Mouse (Mus musculus) liver, embryonic 15.5 days (tissue): ENCODE data around the gene Narf. TPM values are rescaled to one million over a fixed set of nuclear protein-coding genes. Genes with fewer than 3 reads are reported as not detected.

Source experiments
- ATAC-seq: fragments of 200-750 bp; cut with Nextera tagmentation; 2 replicates; pipeline ENCODE4 v1.8.0; 2017; ENCODE audit warnings: moderate number of reproducible peaks, mild to moderate bottlenecking, moderate library complexity; ENCODE audit not compliant: insufficient read depth
- H3K27ac ChIP-seq: fragments of 300-500 bp; sonication (generic); replicated peaks from 2 replicates; pipeline ENCODE4 v1.5.1; 2015; ENCODE audit warnings: mild to moderate bottlenecking, inconsistent platforms
- H3K27me3 ChIP-seq: fragments of 300-500 bp; sonication (generic); 2 replicates; pipeline ENCODE4 v1.6.1; 2015; ENCODE audit warnings: mild to moderate bottlenecking, inconsistent platforms
- H3K36me3 ChIP-seq: fragments of 300-500 bp; sonication (generic); replicated peaks from 2 replicates; pipeline ENCODE4 v1.6.1; 2015; ENCODE audit warnings: moderate library complexity, mild to moderate bottlenecking, inconsistent platforms
- H3K4me1 ChIP-seq: fragments of 300-500 bp; sonication (generic); replicated peaks from 2 replicates; pipeline ENCODE4 v1.6.1; 2015; ENCODE audit warnings: inconsistent platforms
- H3K4me2 ChIP-seq: fragments of 300-500 bp; sonication (generic); 2 replicates; pipeline ENCODE4 v1.6.1; 2015; ENCODE audit warnings: moderate library complexity, mild to moderate bottlenecking, inconsistent platforms
- H3K4me3 ChIP-seq: fragments of 300-500 bp; sonication (generic); replicated peaks from 2 replicates; pipeline ENCODE4 v1.5.1; 2015; ENCODE audit warnings: mild to moderate bottlenecking, inconsistent platforms
- H3K9ac ChIP-seq: fragments of 300-500 bp; sonication (generic); 2 replicates; pipeline ENCODE4 v1.6.1; 2015; ENCODE audit warnings: moderate library complexity, mild to moderate bottlenecking, inconsistent platforms
- H3K9me3 ChIP-seq: fragments of 300-500 bp; sonication (generic); replicated peaks from 2 replicates; pipeline ENCODE4 v1.6.1; 2016; ENCODE audit warnings: inconsistent platforms
- WGBS: fragments of 180-500 bp; shearing (Covaris S2); methylation state at CpG from one replicate; pipeline ENCODE4 v1.1.7; 2015; ENCODE audit warnings: mixed read lengths; ENCODE audit not compliant: insufficient replicate concordance; 5-methylcytosine and 5-hydroxymethylcytosine counted together
- polyA plus RNA-seq: library from polyadenylated mRNA; unstranded; fragments of >200 nt; fragmentation: Nextera tagmentation; extraction: Ambion mirVana; gene quantifications from 2 replicates; pipeline ENCODE4 v1.2.1, GENCODE M21; 2015

Narf gene
- 117 and 136 TPM in 2 replicates for polyA plus RNA-seq

DNA sequence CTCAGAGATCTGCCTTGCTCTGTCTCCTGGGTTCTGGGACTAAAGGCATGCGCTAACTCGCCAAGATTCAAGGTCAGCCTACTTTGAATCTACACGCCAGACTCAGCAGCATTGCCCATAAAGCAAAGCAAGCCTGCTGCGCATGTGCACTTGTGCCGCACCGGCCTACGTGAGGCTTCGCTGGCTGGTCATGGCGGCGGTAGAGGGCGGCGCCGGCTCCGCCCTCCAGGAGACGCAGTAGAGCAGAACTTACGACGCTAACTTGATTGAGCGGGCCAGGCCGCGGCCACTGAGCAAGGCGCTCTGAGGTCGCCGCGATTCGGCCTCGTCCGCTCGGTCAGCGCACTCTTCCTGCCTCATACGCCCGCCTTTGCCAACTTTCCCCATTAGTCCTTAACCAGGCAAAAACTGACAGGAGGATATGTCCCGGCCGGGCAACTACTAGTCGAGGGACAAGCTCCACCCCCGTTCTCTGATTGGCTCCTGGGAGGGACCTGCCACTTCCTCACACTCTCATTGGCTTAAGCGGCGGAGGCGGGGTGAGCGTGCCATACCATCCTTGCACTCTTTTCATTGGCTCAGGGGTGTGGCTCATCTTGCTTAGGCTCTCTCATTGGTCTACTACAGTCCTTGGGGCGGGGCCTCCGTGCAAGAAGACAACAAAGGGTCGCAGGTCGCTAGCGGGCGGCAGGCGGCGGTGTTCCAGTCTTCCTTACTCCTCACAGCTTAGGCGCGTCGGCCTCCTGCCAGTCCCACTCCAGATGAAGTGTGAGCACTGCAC, at the start of gene Narf:
Narf (plus strand) TSS at position 690 of the 781 bp plus-strand sequence.
- Histone ChIP-seq H3K27me3 (no peaks in the 10 kb centered on the region), H3K9me3 (no peaks in the 10 kb centered on the region), H3K4me1 (peaks cover 72% of the 10 kb centered on the region), H3K9ac (peak within 1 kb of the TSS; percentile 86), H3K27ac (peak within 1 kb of the TSS; percentile 98), H3K4me2 (peak within 1 kb of the TSS; percentile 83), H3K4me3 (peak within 1 kb of the TSS; percentile 92), H3K36me3 (peaks cover 31% of the 10 kb centered on the region)
- under 1% methylated on average over 50 of the region's 50 CpGs for WGBS
- peak; percentile 95 for ATAC-seq

DNA sequence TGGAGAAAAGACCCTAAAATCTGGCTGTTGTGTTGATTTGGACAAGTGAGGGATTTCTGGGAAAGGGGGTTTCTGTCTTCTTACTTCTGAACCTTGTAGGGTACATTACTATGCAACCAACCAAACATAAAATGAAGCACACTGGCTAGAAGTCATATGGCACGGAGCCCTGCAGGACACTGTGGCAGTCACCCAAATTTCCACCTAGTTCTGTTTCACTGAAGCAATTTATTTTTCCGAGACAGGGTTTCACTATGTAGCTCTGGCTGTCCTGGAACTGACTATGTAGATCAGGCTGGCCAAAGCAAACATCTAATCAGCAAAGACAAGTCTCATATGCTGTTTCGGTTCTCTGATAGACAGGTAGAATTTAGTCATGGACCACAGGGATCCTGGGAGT, 47.4 kb upstream of the Narf start:
- no peak overlapping the region for H3K4me2 ChIP-seq
- WGBS = 65% methylated on average over 3 of the region's 3 CpGs

DNA sequence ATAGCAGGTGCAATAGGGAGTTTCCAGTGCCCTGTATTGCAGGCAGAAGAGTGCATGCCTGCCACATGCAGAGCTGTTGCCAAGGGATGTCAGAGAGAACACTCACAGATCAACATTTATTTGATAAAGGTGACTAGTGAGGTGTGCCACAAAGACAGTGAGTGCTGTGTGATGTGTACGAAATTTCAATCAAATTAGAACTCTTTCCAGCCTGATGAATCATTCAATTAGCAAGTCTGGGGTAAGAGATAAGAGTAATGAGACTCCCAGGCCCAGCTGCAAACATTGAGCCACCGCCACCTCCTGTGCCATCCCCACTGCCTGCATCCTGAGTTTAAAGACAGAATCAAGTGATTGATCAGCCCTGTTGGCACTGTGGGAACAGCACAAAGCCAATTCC, 44.3 kb upstream of the Narf start:
- no peak for ATAC-seq
- Histone ChIP-seq H3K4me2 (no peak overlapping the region), H3K4me3 (no peak overlapping the region), H3K27me3 (no peaks in the 10 kb centered on the region), H3K27ac (no peak overlapping the region), H3K36me3 (no peaks in the 10 kb centered on the region), H3K9me3 (no peaks in the 10 kb centered on the region), H3K4me1 (no peaks in the 10 kb centered on the region), H3K9ac (no peak overlapping the region)
- 31% methylated on average over 2 of the region's 2 CpGs for WGBS

More for the DNA sequence above, 47.4 kb upstream of the Narf start:
- Histone ChIP-seq H3K27ac (no peak overlapping the region), H3K9me3 (no peaks in the 10 kb centered on the region), H3K27me3 (no peaks in the 10 kb centered on the region), H3K9ac (no peak overlapping the region), H3K4me3 (no peak overlapping the region), H3K36me3 (no peaks in the 10 kb centered on the region), H3K4me1 (no peaks in the 10 kb centered on the region)
- no peak for ATAC-seq

DNA sequence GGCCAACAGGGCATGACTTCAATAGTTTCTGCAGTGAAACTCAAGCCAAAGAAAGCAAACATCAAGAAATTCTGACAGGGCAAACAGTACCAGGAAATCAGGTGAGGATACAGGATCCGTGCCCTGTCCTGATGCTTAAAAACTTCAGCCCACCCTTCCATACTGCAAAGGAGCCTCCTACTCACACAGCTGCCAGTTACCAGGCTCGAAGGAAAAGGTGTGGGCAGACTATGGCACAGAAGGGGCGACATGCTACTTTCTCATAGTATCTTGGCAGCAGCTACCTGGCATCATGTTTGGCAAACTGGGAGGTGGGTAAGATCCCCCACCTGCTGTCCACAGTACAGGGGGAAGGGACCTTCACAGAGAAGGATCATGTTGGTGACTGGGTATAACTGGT, 43.6 kb upstream of the Narf start:
- no peaks in the 10 kb centered on the region for H3K36me3 ChIP-seq
- H3K9ac ChIP-seq = no peak overlapping the region
- 61% methylated on average over 3 of the region's 3 CpGs for WGBS
- H3K27me3 ChIP-seq = no peaks in the 10 kb centered on the region
- H3K4me3 ChIP-seq = no peak overlapping the region
- no peaks in the 10 kb centered on the region for H3K4me1 ChIP-seq
- no peak overlapping the region for H3K27ac ChIP-seq
- H3K9me3 ChIP-seq = no peaks in the 10 kb centered on the region
- no peak for ATAC-seq
- no peak overlapping the region for H3K4me2 ChIP-seq

DNA sequence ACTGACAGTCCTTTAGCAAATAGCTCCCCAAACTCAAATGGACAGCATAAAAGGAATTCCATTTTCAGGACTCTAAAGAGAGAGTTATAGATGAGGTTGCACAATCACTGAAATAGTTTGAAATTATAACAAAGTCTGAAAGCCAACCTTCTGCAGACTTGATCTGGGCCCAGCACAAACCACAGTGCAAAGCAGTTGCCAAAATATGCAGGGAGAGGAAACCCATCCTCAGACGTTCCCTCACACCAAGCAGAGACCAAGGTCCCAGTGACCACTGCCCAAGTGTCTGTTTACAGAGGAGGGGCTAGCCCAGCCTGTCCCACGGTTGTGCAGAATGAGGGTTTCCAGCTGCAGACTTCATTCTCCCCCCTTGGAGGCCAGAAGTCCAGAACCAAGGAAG, 38.4 kb upstream of the Narf start:
- ATAC-seq = no peak
- Histone ChIP-seq H3K27me3 (no peaks in the 10 kb centered on the region), H3K4me3 (no peak overlapping the region), H3K27ac (no peak overlapping the region), H3K4me1 (peaks cover 10% of the 10 kb centered on the region), H3K4me2 (no peak overlapping the region), H3K9ac (no peak overlapping the region), H3K36me3 (no peaks in the 10 kb centered on the region), H3K9me3 (no peaks in the 10 kb centered on the region)
- 35% methylated on average over 2 of the region's 2 CpGs for WGBS

DNA sequence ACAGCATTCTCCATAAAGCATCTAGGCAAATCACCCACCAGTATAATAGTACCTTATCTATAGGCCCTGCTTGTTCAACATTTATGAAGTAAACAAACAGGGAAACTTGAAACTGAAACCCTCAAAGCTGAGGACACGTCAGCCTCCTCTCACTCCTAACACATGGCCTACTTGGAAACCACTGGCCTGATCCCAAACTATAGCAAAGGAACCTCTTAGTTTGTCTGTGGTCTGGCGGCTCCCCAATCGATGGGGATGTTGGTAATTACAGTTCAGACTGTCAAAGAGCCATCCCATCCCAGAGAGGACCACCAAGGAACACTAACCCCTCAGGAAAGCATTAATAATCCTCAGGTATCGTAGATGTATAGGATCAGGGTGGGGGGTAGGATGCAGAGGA, 37.2 kb upstream of the Narf start:
- 68% methylated on average over 4 of the region's 4 CpGs for WGBS
- no peak overlapping the region for H3K27ac ChIP-seq
- no peaks in the 10 kb centered on the region for H3K36me3 ChIP-seq
- H3K4me2 ChIP-seq = no peak overlapping the region
- peaks cover 22% of the 10 kb centered on the region for H3K4me1 ChIP-seq
- ATAC-seq = no peak
- H3K9me3 ChIP-seq = no peaks in the 10 kb centered on the region
- no peak overlapping the region for H3K9ac ChIP-seq
- no peaks in the 10 kb centered on the region for H3K27me3 ChIP-seq
- no peak overlapping the region for H3K4me3 ChIP-seq

DNA sequence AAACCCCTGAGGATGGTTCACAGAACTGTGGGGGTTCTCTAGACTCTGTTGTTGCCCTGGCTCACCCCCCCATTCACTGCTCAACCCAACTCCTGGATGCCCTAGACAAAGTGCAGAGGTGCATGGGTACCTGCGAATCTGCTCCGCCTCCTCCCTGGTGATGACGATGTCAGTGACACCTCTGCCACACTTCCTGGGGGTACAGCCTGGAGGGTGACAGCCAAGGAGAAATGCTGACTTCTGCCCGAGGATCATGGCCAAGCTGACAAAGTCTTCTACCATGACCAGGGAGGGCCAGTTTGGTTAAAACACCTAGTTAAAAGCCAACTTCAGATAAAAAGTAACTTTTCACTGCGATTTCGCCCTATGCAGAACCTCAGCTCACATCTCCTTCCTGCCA, 36.3 kb upstream of the Narf start:
- Histone ChIP-seq H3K4me1 (peaks cover 28% of the 10 kb centered on the region), H3K27ac (no peak overlapping the region), H3K9me3 (no peaks in the 10 kb centered on the region), H3K4me2 (no peak overlapping the region), H3K9ac (no peak overlapping the region), H3K4me3 (no peak overlapping the region), H3K36me3 (no peaks in the 10 kb centered on the region), H3K27me3 (no peaks in the 10 kb centered on the region)
- WGBS = 75% methylated on average over 6 of the region's 6 CpGs
- no peak for ATAC-seq

DNA sequence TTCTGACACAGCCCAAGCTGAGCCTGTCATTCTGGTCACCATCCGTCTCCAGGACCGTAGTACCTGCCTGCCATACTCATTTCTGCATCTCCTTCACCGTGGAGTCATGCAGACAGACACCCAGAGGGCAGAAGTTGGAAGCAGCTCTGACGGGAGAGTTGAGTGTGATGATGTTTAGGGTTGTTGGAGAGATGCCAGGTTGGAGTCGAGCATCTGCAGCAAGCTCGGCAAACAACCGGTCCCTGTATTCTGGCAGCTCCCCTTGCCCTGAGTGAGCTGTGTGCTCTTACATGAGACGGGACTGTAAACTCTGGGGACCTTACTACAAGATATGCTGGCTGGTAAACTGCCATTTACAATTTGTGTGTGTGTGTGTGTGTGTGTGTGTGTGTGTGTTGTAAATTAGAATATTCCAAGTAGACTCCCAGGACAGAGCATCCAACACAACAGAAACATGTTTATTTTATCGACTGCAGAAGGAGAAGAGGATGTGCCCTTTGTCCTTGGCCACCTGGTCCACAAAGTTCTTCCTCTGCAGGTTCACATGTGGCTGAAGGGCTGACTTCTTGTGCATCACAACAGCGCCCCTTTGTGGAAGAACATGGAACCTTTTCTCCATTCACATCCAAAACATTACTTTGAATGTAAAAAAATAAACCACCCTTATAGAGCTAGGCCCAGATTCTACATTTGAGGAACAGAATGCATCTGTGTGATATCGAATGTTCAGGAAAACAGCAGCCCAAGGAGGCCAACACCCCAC, 35.4 kb upstream of the Narf start:
- ATAC-seq = no peak
- Histone ChIP-seq H3K36me3 (no peaks in the 10 kb centered on the region), H3K4me3 (no peak overlapping the region), H3K27ac (no peak overlapping the region), H3K9ac (no peak overlapping the region), H3K4me1 (peaks cover 28% of the 10 kb centered on the region), H3K27me3 (no peaks in the 10 kb centered on the region), H3K4me2 (no peak overlapping the region), H3K9me3 (no peaks in the 10 kb centered on the region)
- WGBS = 57% methylated on average over 11 of the region's 11 CpGs

DNA sequence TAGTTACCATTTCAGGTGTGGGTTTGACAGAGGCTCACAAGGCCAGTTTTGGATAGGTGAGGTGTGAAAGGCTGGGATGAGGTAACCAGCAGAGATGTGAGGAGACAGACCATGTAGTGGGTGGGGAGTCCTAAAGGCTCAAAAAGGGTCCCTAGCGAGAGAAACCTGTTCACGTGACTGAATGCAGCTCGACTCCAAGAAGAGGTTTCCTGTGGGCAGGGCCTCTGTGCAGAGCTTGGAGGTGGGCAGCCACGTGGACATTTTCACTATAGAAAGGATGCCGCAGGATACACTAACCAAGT, 33.2 kb upstream of the Narf start:
- Histone ChIP-seq H3K9ac (no peak overlapping the region), H3K9me3 (no peaks in the 10 kb centered on the region), H3K36me3 (peaks cover 9% of the 10 kb centered on the region; the same call in 1 of the 2 replicates), H3K4me1 (peaks cover 28% of the 10 kb centered on the region), H3K4me3 (peak overlapping the region; percentile 85), H3K27ac (no peak overlapping the region; the same call in 1 of the 2 replicates), H3K27me3 (no peaks in the 10 kb centered on the region), H3K4me2 (peak overlapping the region; percentile 95)
- 1% methylated on average over 5 of the region's 5 CpGs for WGBS
- no peak for ATAC-seq

DNA sequence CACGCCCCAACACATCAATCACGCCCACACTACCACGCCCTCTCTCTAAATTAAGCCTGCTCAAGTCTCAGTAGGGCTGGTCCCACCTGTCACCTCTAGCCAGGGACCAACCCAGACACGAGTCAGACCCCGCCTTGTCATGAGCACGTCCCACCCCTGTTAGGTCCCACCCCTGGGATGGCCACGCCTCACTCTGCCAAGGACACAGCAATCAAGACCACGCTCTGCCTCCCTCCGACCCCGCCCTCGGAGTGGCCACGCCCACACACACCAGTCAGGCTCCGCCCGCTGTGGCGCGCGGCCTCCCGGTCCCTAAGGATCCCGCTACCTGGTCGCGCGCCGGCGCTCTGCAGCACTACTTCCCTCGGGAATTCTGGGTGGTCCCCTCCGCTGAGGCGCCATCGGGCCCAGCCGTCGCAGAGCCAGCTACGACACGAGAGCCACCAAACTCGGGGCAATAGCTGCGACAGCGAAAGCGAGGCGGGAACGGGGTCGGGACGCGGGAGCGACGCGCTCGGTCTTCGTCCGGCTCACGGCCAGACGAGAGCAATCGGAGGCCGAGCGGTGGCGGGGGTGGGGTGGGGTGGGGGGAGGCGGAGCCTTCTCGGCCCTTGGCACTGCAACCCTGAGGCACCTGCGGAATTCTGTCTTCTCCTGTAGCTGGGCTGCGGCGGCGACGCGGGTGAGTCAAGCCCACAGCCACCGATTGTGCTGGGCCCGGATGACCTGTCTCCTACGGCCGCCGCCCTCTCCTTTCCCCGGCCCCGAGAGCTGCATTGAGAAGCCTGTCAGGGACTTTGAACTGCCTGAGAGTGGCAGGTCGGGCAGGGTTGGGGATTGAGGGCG, 32.7 kb upstream of the Narf start, which contains the start of the genes Hexdc and Ogfod3:
Hexdc (plus strand) TSS at position 273 of the 846 bp plus-strand sequence.
Ogfod3 (minus strand) TSS at position 551 of the 846 bp plus-strand sequence.
- ATAC-seq = peak; percentile 99
- peaks cover 11% of the 10 kb centered on the region; the same call in 1 of the 2 replicates for H3K36me3 ChIP-seq
- peaks cover 28% of the 10 kb centered on the region for H3K4me1 ChIP-seq
- H3K4me3 ChIP-seq = peak within 1 kb of the TSS; percentile 85
- peak within 1 kb of the TSS; percentile 70 for H3K27ac ChIP-seq
- under 1% methylated on average over 70 of the region's 70 CpGs for WGBS
- no peaks in the 10 kb centered on the region for H3K9me3 ChIP-seq
- peak within 1 kb of the TSS; percentile 84 for H3K9ac ChIP-seq
- peak within 1 kb of the TSS; percentile 95 for H3K4me2 ChIP-seq
- no peaks in the 10 kb centered on the region for H3K27me3 ChIP-seq

DNA sequence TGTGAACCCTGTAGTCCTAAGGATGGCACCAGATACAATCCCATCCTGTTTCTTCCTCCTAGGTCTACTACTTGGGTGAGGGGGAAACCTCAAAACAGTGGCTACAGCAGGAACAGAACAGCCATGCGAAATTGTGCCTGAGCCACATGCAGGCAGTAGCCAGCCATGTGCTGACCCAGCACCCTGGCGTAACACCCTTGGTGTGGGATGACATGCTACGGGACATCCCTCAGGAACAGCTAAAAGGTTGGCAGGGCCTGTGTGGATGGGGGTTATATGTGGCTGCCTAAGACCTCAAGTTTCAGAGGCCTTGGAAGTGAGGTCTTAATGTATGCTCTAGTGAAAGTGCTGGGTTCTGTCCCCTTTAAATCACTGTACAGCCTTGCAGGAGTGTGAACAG, 20.2 kb upstream of the Narf start:
- H3K36me3 ChIP-seq = peaks cover 46% of the 10 kb centered on the region
- no peak overlapping the region for H3K4me2 ChIP-seq
- no peaks in the 10 kb centered on the region for H3K27me3 ChIP-seq
- H3K4me1 ChIP-seq = 0 out of 2 replicates have a peak, but pooled peaks cover 3% of the 10 kb centered on the region
- no peak for ATAC-seq
- no peak overlapping the region for H3K27ac ChIP-seq
- 82% methylated on average over 3 of the region's 3 CpGs for WGBS
- no peaks in the 10 kb centered on the region for H3K9me3 ChIP-seq
- H3K9ac ChIP-seq = no peak overlapping the region
- no peak overlapping the region for H3K4me3 ChIP-seq
